Mouse (Mus musculus) activated CD4-positive, CD25-positive, alpha-beta regulatory T cell, adult 9 weeks (primary cell): ENCODE results near the gene Orai1. TPM values are rescaled to one million over a fixed set of nuclear protein-coding genes. Genes with fewer than 3 reads are reported as not detected.

Experiments
- polyA plus RNA-seq: library from polyadenylated mRNA; unstranded; fragments of 100-300 nt; shearing (Covaris generic); gene quantifications from one replicate; pipeline ENCODE4 v1.2.1, GENCODE M21; 2017

The Orai1 gene
- polyA plus RNA-seq = 12.2 TPM

DNA sequence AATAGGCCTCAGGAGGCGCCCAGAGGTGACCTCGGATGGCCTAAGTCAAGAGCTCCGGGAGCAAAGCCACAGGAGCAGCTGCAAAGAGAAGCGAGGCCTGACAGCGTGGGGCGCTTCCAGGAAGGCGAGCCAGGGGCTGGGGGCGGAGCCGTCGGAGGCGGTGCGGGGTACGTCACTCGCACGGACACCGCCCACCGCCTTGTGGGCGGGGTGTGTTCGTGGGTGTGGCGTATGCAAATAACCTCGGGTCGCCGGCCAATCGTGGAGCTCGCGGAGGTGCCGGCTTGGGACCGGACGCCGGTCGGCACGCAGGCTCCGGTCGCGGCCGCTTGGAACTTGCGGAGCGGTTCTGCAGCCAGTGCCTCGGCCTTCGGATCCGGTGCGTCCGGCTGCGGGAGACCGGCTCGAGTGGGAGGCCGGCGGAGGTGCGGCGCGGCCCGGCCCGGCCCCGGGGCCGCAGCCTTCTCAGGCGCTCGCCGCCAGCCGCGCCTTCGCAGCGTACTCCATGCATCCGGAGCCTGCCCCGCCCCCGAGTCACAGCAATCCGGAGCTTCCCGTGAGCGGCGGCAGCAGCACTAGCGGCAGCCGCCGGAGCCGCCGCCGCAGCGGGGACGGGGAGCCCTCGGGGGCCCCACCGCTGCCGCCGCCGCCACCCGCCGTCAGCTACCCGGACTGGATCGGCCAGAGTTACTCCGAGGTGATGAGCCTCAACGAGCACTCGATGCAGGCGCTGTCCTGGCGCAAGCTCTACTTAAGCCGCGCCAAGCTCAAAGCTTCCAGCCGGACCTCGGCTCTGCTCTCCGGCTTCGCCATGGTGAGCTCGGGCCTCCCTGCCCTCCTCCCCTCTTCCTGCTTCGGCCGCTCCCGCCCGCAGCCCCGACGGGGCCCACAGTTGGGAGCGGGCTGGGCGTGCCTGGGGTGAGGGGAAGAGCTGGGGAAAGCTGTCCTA lies at the start of gene Orai1:
TSS of gene Orai1 (plus strand) at position 322 of the 949 bp plus-strand sequence.

DNA sequence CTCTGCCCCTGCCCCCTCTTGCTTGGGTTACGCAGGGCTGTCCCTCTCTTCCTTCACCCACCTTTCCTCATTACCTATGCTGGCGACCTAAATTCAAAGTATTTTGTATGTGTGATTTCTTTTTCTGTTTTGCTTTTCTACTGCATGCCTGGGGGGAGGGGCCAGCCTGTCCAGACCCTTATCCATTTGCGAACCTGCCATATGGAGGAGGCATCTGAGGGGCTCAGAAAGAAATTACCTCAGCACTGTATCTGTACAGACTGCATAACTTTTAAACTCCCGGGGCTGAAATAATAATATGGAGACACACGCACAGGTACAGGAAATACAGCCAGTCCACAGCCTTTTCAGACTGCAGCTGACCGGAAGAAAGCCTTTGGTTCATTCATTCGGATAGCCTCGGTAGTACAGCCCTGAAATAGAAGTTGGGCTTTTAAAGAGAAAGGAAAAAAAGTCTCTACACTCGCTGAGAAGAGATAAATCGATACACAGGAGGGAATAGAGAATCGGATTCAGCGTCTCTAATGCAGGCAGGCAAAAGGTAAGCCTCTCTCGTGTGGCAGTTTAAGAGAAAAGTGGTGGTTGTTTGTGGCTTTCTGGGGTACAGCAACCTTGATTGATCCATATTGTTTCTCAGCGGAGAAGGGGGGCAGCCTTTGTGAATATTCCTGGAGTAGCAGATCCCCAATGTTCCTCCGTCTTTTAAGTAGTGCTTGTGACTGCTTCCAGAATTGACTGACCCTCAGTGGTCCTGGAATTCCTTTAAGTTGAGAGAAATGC lies 25.1 kb upstream of the Orai1 start, which contains the start of gene Kdm2b:
TSS of gene Kdm2b (minus strand) at position 273 of the 780 bp plus-strand sequence.

DNA sequence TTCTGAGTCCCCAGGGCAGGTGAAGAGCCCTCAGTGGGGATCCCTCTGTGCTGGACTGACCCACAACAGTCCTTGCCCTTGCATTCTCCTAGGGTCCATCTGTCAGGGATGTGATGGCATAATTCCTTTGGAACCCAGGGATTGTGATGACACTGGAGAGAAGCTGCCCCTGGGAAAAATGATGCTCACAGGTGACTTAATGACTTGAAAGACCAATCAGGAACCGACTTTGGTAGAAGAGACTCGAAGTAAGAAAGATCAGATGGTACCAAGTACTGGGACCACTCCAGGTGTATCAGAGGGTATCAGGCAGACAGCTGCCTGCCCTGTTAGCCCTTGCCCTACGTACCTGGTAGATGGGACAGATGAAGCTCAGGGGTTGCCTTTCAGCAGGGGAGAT lies 32.0 kb downstream of the Orai1 start, which contains the start of gene Morn3:
TSS of gene Morn3 (minus strand) at position 101 of the 400 bp plus-strand sequence.

DNA sequence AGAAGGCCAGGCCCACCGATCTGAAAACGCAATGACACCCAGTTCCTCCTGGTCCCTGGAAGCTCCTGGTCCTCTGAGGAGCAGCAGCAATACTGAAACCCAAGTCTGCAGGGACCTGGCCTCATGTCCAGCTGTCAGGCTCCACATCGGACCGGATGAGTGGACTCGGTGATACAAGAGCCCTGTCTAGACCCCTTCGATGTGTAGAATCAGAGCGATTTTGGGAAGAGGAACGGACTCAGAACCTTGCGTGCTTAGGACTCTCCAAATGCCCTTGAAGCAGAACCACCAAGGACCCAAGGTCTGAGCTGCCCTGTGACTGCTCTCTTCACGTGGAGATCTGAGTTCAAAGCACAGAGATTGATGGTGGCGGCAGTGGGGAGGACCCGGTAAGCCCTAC lies 53.2 kb downstream of the Orai1 start, which contains the start of gene Tmem120b:
TSS of gene Tmem120b (plus strand) at position 301 of the 400 bp plus-strand sequence.

Other genes with a start within 250 kb of the Orai1 start
- 7.8 TPM for gene Camkk2, start 235.7 kb upstream of the Orai1 start, polyA plus RNA-seq
- gene Anapc5, start 193.7 kb upstream of the Orai1 start, polyA plus RNA-seq = 243 TPM
- 47.2 TPM for gene Rnf34, start 165.0 kb upstream of the Orai1 start, polyA plus RNA-seq
- 50.8 TPM for gene Kdm2b, start 25.3 kb upstream of the Orai1 start, polyA plus RNA-seq
- gene Morn3, start 31.9 kb downstream of the Orai1 start, polyA plus RNA-seq = 0.84 TPM
- gene Tmem120b, start 53.3 kb downstream of the Orai1 start, polyA plus RNA-seq = 7.0 TPM
- 271 TPM for gene Rhof, start 117.6 kb downstream of the Orai1 start, polyA plus RNA-seq
- 2.8 TPM for gene Setd1b, start 127.1 kb downstream of the Orai1 start, polyA plus RNA-seq
- gene Psmd9, start 154.3 kb downstream of the Orai1 start, polyA plus RNA-seq = 57.3 TPM
- not detected for gene Hpd, start 167.7 kb downstream of the Orai1 start, polyA plus RNA-seq
- 3.5 TPM for gene Wdr66, start 237.0 kb downstream of the Orai1 start, polyA plus RNA-seq